Mouse (Mus musculus): ENCODE data around the gene Pacs1. TPM values are rescaled to one million over a fixed set of nuclear protein-coding genes. Genes with fewer than 3 reads are reported as not detected.
A peak's percentile ranks its signal among the peaks of the same experiment; 100 is the strongest.
"Not testable (repeated sequence)": the region's sequence is repeated elsewhere in the genome, so short reads cannot be mapped to it uniquely, and the experiment has no call there.

Pacs1 gene
- total RNA-seq, 2 experiments from 2014 or later: 66.2 to 69.4 TPM

GRCm38 (mm10) chr19:5272326-5272795 is 558 bp downstream of the Pacs1 start:
- intact Hi-C loops (cut with DNase I): loop anchor here (5.0 kb wide), 1 partner anchor 70 kb away; no protein-coding TSS in a partner anchor
- no peak for DNase-seq (ENCODE audit: low spot score in 2 of 2)

GRCm38 (mm10) chr19:5271430-5271829 is 1.5 kb downstream of the Pacs1 start:
- intact Hi-C loops (cut with DNase I): loop anchor here (5.0 kb wide), 1 partner anchor 69 kb away; no protein-coding TSS in a partner anchor
- DNase-seq (ENCODE audit: low spot score in 2 of 2): no peak

GRCm38 (mm10) chr19:5269392-5269791 is 3.5 kb downstream of the Pacs1 start:
- intact Hi-C loops (cut with DNase I): no loop called here
- no peak for DNase-seq (ENCODE audit: low spot score in 2 of 2)

- intact Hi-C loops (cut with DNase I): no loop called here
Measured at GRCm38 (mm10) chr19:5268875-5269274, 4.0 kb downstream of the Pacs1 start.

GRCm38 (mm10) chr19:5268017-5268416 is 4.9 kb downstream of the Pacs1 start:
- no peak for DNase-seq (ENCODE audit: low spot score in 2 of 2)
- intact Hi-C loops (cut with DNase I): no loop called here

More at GRCm38 (mm10) chr19:5268875-5269274, 4.0 kb downstream of the Pacs1 start:
- DNase-seq (ENCODE audit: low spot score in 2 of 2): no peak

GRCm38 (mm10) chr19:5267015-5267414 is 5.9 kb downstream of the Pacs1 start:
- intact Hi-C loops (cut with DNase I): no loop called here
- DNase-seq (ENCODE audit: low spot score in 2 of 2): no peak

GRCm38 (mm10) chr19:5257140-5257539 is 15.8 kb downstream of the Pacs1 start:
- no peak for DNase-seq (ENCODE audit: low spot score in 2 of 2)
- intact Hi-C loops (cut with DNase I): no loop called here

GRCm38 (mm10) chr19:5236981-5237380 is 35.9 kb downstream of the Pacs1 start:
- intact Hi-C loops (cut with DNase I); DNase-seq (ENCODE audit: low spot score in 2 of 2): not testable (repeated sequence)

- intact Hi-C loops (cut with DNase I): no loop called here
- no peak for DNase-seq (ENCODE audit: low spot score in 2 of 2)
Measured at GRCm38 (mm10) chr19:5232696-5233095, 40.2 kb downstream of the Pacs1 start.

GRCm38 (mm10) chr19:5230110-5230509 is 42.8 kb downstream of the Pacs1 start:
- intact Hi-C loops (cut with DNase I): no loop called here

GRCm38 (mm10) chr19:5224624-5225023 is 48.3 kb downstream of the Pacs1 start:
- no peak for DNase-seq (ENCODE audit: low spot score in 2 of 2)
- intact Hi-C loops (cut with DNase I): no loop called here

More at GRCm38 (mm10) chr19:5230110-5230509, 42.8 kb downstream of the Pacs1 start:
- no peak for DNase-seq (ENCODE audit: low spot score in 2 of 2)

- intact Hi-C loops (cut with DNase I): no loop called here
- DNase-seq (ENCODE audit: low spot score in 2 of 2): no peak
Measured at GRCm38 (mm10) chr19:5224077-5224476, 48.8 kb downstream of the Pacs1 start.

GRCm38 (mm10) chr19:5221926-5222325 is 51.0 kb downstream of the Pacs1 start:
- intact Hi-C loops (cut with DNase I): no loop called here
- no peak for DNase-seq (ENCODE audit: low spot score in 2 of 2)

GRCm38 (mm10) chr19:5221219-5221723 is 51.6 kb downstream of the Pacs1 start:
- intact Hi-C loops (cut with DNase I); DNase-seq (ENCODE audit: low spot score in 2 of 2): not testable (repeated sequence)

GRCm38 (mm10) chr19:5220389-5220788 is 52.5 kb downstream of the Pacs1 start:
- DNase-seq (ENCODE audit: low spot score in 2 of 2): no peak
- intact Hi-C loops (cut with DNase I): no loop called here

- DNase-seq (ENCODE audit: low spot score in 2 of 2): no peak
- intact Hi-C loops (cut with DNase I): loop anchor here (5.0 kb wide), 1 partner anchor 71 kb away; the partner anchor contains the start of gene Pacs1
Measured at GRCm38 (mm10) chr19:5201691-5202090, 71.2 kb downstream of the Pacs1 start.

- intact Hi-C loops (cut with DNase I): loop anchor here (5.0 kb wide), 1 partner anchor 72 kb away; the partner anchor contains the start of gene Pacs1
Measured at GRCm38 (mm10) chr19:5200617-5201016, 72.3 kb downstream of the Pacs1 start.

GRCm38 (mm10) chr19:5198553-5198952 is 74.4 kb downstream of the Pacs1 start:
- no peak for DNase-seq (ENCODE audit: low spot score in 2 of 2)
- intact Hi-C loops (cut with DNase I): no loop called here

More at GRCm38 (mm10) chr19:5200617-5201016, 72.3 kb downstream of the Pacs1 start:
- DNase-seq (ENCODE audit: low spot score in 2 of 2): not testable (repeated sequence)

- peak; percentile 44 to 57 for DNase-seq (ENCODE audit: low spot score in 2 of 2)
- intact Hi-C loops (cut with DNase I): no loop called here
Measured at GRCm38 (mm10) chr19:5195417-5196035, 77.4 kb downstream of the Pacs1 start.

GRCm38 (mm10) chr19:5192397-5192796 is 80.5 kb downstream of the Pacs1 start:
- DNase-seq (ENCODE audit: low spot score in 2 of 2): no peak
- intact Hi-C loops (cut with DNase I): no loop called here

GRCm38 (mm10) chr19:5187439-5187838 is 85.5 kb downstream of the Pacs1 start:
- DNase-seq (ENCODE audit: low spot score in 2 of 2): no peak
- intact Hi-C loops (cut with DNase I): no loop called here
